Mouse (Mus musculus): ENCODE results near the gene Zfpl1. TPM values are rescaled to one million over a fixed set of nuclear protein-coding genes. Genes with fewer than 3 reads are reported as not detected.

Gene Zfpl1
- polyA plus RNA-seq, 1 experiment from 2014 or later: 77.7 TPM

DNA sequence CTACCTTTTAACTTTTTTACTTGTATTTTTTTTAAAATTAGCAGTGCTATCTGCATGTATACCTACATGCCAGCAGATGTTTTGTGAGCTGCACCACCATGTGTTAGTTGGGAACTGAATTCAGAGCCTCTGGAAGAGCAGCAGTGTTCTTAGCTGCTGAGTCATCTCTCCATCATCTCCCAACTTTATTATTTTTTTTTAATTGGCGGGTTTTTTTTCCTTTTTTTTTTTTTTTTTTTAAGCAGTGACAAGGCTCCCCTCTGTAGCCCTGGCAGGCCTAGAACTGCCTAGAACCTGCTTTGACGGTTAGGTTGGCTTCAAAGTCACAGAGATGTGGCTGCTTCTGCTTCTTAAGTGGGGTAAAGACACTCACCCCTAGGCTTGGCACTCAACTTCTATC is 40.1 kb upstream of the Zfpl1 start:
- H3K9me3 ChIP-seq (ENCODE audit: control insufficient read depth, low read depth, low read length): no peaks in the 10 kb centered on the region
- H3K4me3 ChIP-seq (ENCODE audit: low read depth, low read length): no peak overlapping the region
- no peak overlapping the region for H3K27ac ChIP-seq (ENCODE audit: low read length)
- 77% methylated on average over 2 of the region's 2 CpGs for WGBS
- H3K4me2 ChIP-seq (replicated peaks; ENCODE audit: low read depth, low read length): no peak overlapping the region
- no peaks in the 10 kb centered on the region for H3K27me3 ChIP-seq (ENCODE audit: control insufficient read depth, insufficient read depth, low read length)
- H3K36me3 ChIP-seq (ENCODE audit: control insufficient read depth, insufficient read depth, low read length): no peaks in the 10 kb centered on the region; the same call in 1 of the 2 replicates
- no peak for ATAC-seq (ENCODE audit: insufficient number of reproducible peaks, insufficient read depth, low FRiP score, low read depth)
- H3K4me1 ChIP-seq (ENCODE audit: control insufficient read depth, insufficient read depth, low read length): 0 out of 2 replicates have a peak, but pooled peaks cover 6% of the 10 kb centered on the region
- no peak overlapping the region for H3K9ac ChIP-seq (replicated peaks; ENCODE audit: low read depth, low read length)

DNA sequence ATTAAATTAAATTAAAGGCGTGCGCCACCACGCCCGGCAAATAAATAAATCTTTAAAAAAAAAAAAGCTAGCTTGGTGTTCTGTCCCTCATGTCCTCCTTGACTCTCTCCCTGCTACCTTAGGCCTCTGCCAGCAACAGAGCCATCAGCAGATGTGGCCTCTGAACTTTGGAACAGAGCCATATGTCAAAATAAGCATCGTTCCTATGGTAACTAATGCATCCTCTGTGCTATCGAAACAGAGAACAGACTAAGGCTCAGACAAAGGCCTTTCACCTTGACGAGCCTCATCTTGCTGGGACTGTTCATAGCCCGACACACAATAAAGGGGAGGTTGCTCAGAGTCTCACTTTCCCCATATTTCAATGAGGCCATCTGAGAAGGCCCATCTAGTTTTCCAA is 38.6 kb upstream of the Zfpl1 start:
- Histone ChIP-seq H3K9me3 (ENCODE audit: control insufficient read depth, low read depth, low read length) (no peaks in the 10 kb centered on the region), H3K4me1 (ENCODE audit: control insufficient read depth, insufficient read depth, low read length) (peaks cover 8% of the 10 kb centered on the region; the same call in 1 of the 2 replicates), H3K36me3 (ENCODE audit: control insufficient read depth, insufficient read depth, low read length) (no peaks in the 10 kb centered on the region; the same call in 1 of the 2 replicates), H3K27ac (ENCODE audit: low read length) (no peak overlapping the region), H3K4me3 (ENCODE audit: low read depth, low read length) (no peak overlapping the region), H3K9ac (replicated peaks; ENCODE audit: low read depth, low read length) (no peak overlapping the region), H3K27me3 (ENCODE audit: control insufficient read depth, insufficient read depth, low read length) (no peaks in the 10 kb centered on the region), H3K4me2 (replicated peaks; ENCODE audit: low read depth, low read length) (no peak overlapping the region)
- ATAC-seq (ENCODE audit: insufficient number of reproducible peaks, insufficient read depth, low FRiP score, low read depth): no peak
- WGBS: 54% methylated on average over 8 of the region's 8 CpGs

DNA sequence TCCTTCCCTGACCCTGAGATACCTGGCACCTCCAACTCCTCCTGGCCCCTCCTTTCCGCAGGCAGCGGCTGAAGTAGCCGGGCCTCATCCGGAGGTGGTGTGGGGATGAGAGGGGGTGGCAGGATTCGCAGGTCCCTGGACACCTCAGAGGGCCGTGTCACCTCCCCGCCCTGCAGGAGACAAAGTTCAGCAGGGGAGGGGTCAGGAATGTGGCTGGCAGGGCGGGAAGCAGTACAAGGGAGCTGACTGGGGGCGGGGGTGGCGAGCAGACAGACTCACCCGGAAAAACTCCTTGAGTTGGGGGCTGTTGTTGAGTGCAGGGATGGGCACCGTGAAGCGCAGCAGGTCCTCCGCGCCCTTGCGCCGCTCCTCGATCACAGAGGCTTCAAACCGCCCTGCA is 37.0 kb upstream of the Zfpl1 start:
- Histone ChIP-seq H3K27me3 (ENCODE audit: control insufficient read depth, insufficient read depth, low read length) (no peaks in the 10 kb centered on the region), H3K9me3 (ENCODE audit: control insufficient read depth, low read depth, low read length) (no peaks in the 10 kb centered on the region), H3K4me3 (ENCODE audit: low read depth, low read length) (no peak overlapping the region), H3K27ac (ENCODE audit: low read length) (no peak overlapping the region), H3K9ac (replicated peaks; ENCODE audit: low read depth, low read length) (no peak overlapping the region; the same call in 1 of the 2 replicates), H3K36me3 (ENCODE audit: control insufficient read depth, insufficient read depth, low read length) (no peaks in the 10 kb centered on the region; the same call in 1 of the 2 replicates), H3K4me1 (ENCODE audit: control insufficient read depth, insufficient read depth, low read length) (peaks cover 11% of the 10 kb centered on the region; the same call in 1 of the 2 replicates), H3K4me2 (replicated peaks; ENCODE audit: low read depth, low read length) (no peak overlapping the region)
- no peak for ATAC-seq (ENCODE audit: insufficient number of reproducible peaks, insufficient read depth, low FRiP score, low read depth)
- 28% methylated on average over 19 of the region's 19 CpGs for WGBS

DNA sequence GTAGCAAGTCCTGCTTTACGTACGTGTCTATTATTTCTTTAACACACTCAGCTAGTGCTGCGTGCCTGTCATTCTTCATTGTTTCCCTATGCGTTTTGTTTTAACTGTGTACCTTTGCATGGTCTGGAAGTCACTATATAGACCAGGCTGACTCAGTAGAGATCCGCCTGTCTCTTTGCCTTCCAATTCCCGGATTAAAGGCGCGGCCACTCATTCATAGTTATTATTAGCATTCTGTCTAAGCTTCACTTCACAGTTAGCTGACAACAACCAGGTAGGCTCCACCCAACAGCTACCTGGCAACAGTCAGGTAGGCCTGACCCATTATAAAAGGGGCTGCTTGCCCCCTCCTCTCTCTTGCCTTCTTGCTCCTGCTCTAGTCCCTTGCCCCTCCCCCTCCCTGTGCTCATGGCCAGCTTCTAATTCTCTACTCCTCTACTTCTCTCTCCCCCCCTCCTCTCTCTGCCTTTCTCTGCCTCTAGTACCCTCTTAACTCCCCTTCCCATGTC is 34.0 kb upstream of the Zfpl1 start:
- peaks cover 13% of the 10 kb centered on the region; the same call in 1 of the 2 replicates for H3K4me1 ChIP-seq (ENCODE audit: control insufficient read depth, insufficient read depth, low read length)
- peak overlapping the region; percentile 98 for H3K27ac ChIP-seq (ENCODE audit: low read length)
- H3K9ac ChIP-seq (replicated peaks; ENCODE audit: low read depth, low read length): peak overlapping the region; percentile 63; the same call in 1 of the 2 replicates
- no peaks in the 10 kb centered on the region for H3K27me3 ChIP-seq (ENCODE audit: control insufficient read depth, insufficient read depth, low read length)
- WGBS: 1% methylated on average over 8 of the region's 8 CpGs
- no peaks in the 10 kb centered on the region for H3K9me3 ChIP-seq (ENCODE audit: control insufficient read depth, low read depth, low read length)
- no peak for ATAC-seq (ENCODE audit: insufficient number of reproducible peaks, insufficient read depth, low FRiP score, low read depth)
- H3K4me3 ChIP-seq (ENCODE audit: low read depth, low read length): peak overlapping the region; percentile 82
- peak overlapping the region; percentile 64 for H3K4me2 ChIP-seq (replicated peaks; ENCODE audit: low read depth, low read length)
- peaks cover 20% of the 10 kb centered on the region for H3K36me3 ChIP-seq (ENCODE audit: control insufficient read depth, insufficient read depth, low read length)

DNA sequence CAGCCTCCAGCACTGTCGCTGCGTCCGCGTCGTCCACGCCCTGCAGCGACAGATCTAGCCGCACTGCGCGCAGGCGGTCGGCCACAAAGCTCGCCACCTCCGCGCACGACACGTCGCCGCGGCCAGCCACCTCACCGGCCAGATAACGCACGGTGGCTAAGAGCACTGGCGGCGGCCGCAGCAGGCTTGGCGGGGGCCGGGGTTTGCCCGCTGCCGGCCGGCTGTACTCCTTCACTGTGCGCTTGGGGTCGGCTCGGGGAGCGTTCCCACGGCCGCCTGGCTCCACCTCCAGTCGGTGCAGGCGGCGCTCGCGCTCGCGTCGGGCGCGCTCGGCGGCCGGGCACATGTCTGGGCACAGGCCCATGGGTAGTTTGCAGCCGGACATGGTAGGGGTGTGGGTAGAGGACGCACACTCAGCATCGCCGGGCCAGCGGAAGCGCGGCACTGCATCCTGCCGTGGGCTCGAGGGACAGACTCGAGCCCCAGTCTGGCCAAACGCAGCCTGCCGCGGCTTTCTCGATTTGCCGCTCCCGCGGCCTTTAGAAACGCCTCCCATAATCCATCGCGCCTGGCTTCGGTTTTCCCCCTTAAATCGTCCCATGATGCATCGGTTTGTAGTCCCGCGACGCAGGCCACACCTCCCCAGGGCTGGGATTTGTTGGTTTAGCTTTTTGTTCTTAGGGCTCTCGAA is 33.4 kb upstream of the Zfpl1 start, which contains the start of gene Sac3d1:
Gene Sac3d1 (minus strand): TSS at position 665 of the 691 bp plus-strand sequence.
- H3K36me3 ChIP-seq (ENCODE audit: control insufficient read depth, insufficient read depth, low read length): peaks cover 20% of the 10 kb centered on the region
- under 1% methylated on average over 77 of the region's 77 CpGs for WGBS
- H3K4me2 ChIP-seq (replicated peaks; ENCODE audit: low read depth, low read length): peak within 1 kb of the TSS; percentile 64
- peak within 1 kb of the TSS; percentile 82 for H3K4me3 ChIP-seq (ENCODE audit: low read depth, low read length)
- H3K27ac ChIP-seq (ENCODE audit: low read length): peak within 1 kb of the TSS; percentile 98
- no peaks in the 10 kb centered on the region for H3K27me3 ChIP-seq (ENCODE audit: control insufficient read depth, insufficient read depth, low read length)
- ATAC-seq (ENCODE audit: insufficient number of reproducible peaks, insufficient read depth, low FRiP score, low read depth): peak; percentile 86
- no peaks in the 10 kb centered on the region for H3K9me3 ChIP-seq (ENCODE audit: control insufficient read depth, low read depth, low read length)
- peak within 1 kb of the TSS; percentile 63 for H3K9ac ChIP-seq (replicated peaks; ENCODE audit: low read depth, low read length)
- peaks cover 9% of the 10 kb centered on the region; the same call in 1 of the 2 replicates for H3K4me1 ChIP-seq (ENCODE audit: control insufficient read depth, insufficient read depth, low read length)

DNA sequence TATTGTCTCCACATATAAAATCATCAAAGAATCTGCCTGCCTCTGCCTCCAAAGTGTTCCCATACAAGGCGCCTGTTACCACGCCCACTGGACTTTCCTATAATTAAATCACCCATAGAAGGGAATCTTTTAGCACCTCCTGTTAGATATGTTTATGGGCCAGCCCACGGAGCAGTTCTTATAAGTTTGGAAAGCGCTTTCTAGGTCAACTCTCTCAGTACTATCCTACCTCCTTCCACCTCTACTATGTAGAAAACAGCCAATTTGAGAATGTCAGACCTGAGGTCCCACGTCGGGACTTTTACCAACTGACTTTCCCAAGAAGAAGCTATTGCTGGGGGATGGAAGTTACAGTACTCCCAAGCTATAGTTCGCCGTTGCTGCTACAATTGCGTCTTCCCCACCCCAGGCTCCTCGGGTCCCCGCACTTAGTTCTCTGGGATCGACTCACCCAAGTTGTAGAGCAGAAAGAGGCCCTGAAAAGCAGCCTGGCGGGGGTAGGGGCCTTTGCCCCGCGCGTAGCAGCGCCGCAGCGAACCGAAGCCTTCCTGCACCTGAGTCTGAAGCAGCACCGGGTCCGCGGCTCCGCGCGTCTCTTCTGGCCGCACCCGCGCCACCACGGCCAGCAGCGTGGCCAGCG is 32.7 kb upstream of the Zfpl1 start:
- H3K36me3 ChIP-seq (ENCODE audit: control insufficient read depth, insufficient read depth, low read length): peaks cover 20% of the 10 kb centered on the region
- 4% methylated on average over 32 of the region's 32 CpGs for WGBS

DNA sequence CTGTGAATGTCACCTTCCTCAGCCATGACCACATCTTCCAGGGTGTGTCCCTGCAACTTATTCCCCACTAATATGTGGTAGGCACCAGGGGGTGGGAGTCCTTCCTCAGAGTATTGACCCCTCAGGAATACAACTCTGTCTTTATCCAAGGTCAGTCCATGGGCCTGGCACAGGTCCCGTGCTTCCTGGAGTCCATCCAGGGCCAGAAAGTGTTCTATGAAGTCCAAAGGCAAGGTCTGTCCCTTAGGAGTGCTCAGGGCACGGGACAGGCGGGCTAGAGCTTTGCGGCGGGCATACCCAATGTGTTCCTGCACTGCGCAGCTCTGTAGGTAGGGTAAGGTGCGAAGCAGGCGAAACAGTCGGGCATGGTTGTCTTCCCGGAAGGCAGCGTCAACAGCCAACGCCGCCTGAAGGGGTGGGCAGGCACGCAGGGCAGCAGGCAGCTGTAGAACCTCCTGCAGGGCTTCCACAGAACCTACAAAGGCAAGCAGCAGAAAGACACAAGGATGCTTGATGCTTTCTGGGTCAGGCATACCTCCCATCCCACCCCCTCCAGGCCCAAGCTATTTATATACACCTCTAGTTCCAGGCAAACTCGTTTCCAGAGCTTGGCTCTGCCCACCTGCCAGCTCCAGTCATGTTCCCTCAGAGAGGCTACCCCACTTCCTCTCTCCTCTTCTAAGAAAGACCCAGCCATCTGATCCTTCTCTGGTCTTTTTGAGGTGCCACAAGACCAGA is 31.5 kb upstream of the Zfpl1 start:
- no peak overlapping the region for H3K9ac ChIP-seq (replicated peaks; ENCODE audit: low read depth, low read length)
- H3K36me3 ChIP-seq (ENCODE audit: control insufficient read depth, insufficient read depth, low read length): peaks cover 20% of the 10 kb centered on the region
- H3K27me3 ChIP-seq (ENCODE audit: control insufficient read depth, insufficient read depth, low read length): no peaks in the 10 kb centered on the region
- peaks cover 9% of the 10 kb centered on the region; the same call in 1 of the 2 replicates for H3K4me1 ChIP-seq (ENCODE audit: control insufficient read depth, insufficient read depth, low read length)
- H3K4me3 ChIP-seq (ENCODE audit: low read depth, low read length): no peak overlapping the region
- no peaks in the 10 kb centered on the region for H3K9me3 ChIP-seq (ENCODE audit: control insufficient read depth, low read depth, low read length)
- no peak overlapping the region for H3K4me2 ChIP-seq (replicated peaks; ENCODE audit: low read depth, low read length)
- WGBS: 88% methylated on average over 15 of the region's 15 CpGs
- no peak for ATAC-seq (ENCODE audit: insufficient number of reproducible peaks, insufficient read depth, low FRiP score, low read depth)
- no peak overlapping the region for H3K27ac ChIP-seq (ENCODE audit: low read length)

More for the DNA sequence above, 32.7 kb upstream of the Zfpl1 start:
- Histone ChIP-seq H3K4me3 (ENCODE audit: low read depth, low read length) (peak overlapping the region; percentile 82), H3K27ac (ENCODE audit: low read length) (peak overlapping the region; percentile 98), H3K9me3 (ENCODE audit: control insufficient read depth, low read depth, low read length) (no peaks in the 10 kb centered on the region), H3K4me1 (ENCODE audit: control insufficient read depth, insufficient read depth, low read length) (peaks cover 9% of the 10 kb centered on the region; the same call in 1 of the 2 replicates), H3K27me3 (ENCODE audit: control insufficient read depth, insufficient read depth, low read length) (no peaks in the 10 kb centered on the region), H3K4me2 (replicated peaks; ENCODE audit: low read depth, low read length) (peak overlapping the region; percentile 64), H3K9ac (replicated peaks; ENCODE audit: low read depth, low read length) (peak overlapping the region; percentile 63)
- ATAC-seq (ENCODE audit: insufficient number of reproducible peaks, insufficient read depth, low FRiP score, low read depth): peak; percentile 1; the same call in 1 of the 2 replicates

DNA sequence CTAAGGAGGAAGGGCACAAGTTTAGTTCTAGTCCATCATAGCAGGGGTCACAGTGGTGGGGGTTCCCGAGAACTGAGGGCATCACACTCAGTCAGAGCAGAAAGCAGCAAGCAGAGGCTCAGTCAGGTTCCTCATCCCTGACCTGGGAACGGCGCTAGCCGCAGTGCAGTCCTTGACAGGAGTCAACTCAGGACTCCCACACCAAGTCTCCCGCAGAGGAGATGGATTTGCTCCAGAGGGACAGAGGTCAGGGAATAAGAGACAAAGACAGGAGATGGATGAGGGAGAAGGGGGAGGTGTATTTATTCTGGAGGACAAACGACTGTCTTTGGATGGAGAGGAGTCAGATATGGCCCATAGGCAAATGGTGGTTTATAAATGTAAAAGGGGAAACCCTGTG is 28.4 kb upstream of the Zfpl1 start:
- Histone ChIP-seq H3K27ac (ENCODE audit: low read length) (no peak overlapping the region), H3K4me1 (ENCODE audit: control insufficient read depth, insufficient read depth, low read length) (peaks cover 5% of the 10 kb centered on the region; the same call in 1 of the 2 replicates), H3K4me3 (ENCODE audit: low read depth, low read length) (no peak overlapping the region), H3K4me2 (replicated peaks; ENCODE audit: low read depth, low read length) (no peak overlapping the region), H3K36me3 (ENCODE audit: control insufficient read depth, insufficient read depth, low read length) (peaks cover 20% of the 10 kb centered on the region), H3K9ac (replicated peaks; ENCODE audit: low read depth, low read length) (no peak overlapping the region), H3K9me3 (ENCODE audit: control insufficient read depth, low read depth, low read length) (no peaks in the 10 kb centered on the region), H3K27me3 (ENCODE audit: control insufficient read depth, insufficient read depth, low read length) (no peaks in the 10 kb centered on the region)
- no peak for ATAC-seq (ENCODE audit: insufficient number of reproducible peaks, insufficient read depth, low FRiP score, low read depth)
- 24% methylated on average over 6 of the region's 6 CpGs for WGBS

Measured in stomach, embryonic 14.5 days (tissue).